Mouse (Mus musculus) adrenal gland (tissue): ENCODE measurements around the gene Tiparp.

ENCODE experiments used
- intact Hi-C: fragments of 180-260 bp; cut with DNase I; formaldehyde crosslinking; loops from one replicate; pipeline ENCODE4 v1.15.1; 2025
- long read RNA-seq, 2 experiments: library from polyadenylated mRNA; unstranded; transcript quantifications; one replicate each; pipeline ENCODE4 v2.0.0; 2020; ENCODE audit warnings: borderline replicate concordance in 1 of 2; ENCODE audit not compliant: insufficient replicate concordance in 1 of 2

The Tiparp gene
- long read RNA-seq, experiment 1, full-length matches to known transcripts: 6 of 16 reads
- long read RNA-seq, experiment 1, partial matches to known transcripts: 10 of 16 reads
- long read RNA-seq, experiment 1, other reads (novel, unspliced or antisense): 0 of 16 reads
- long read RNA-seq, experiment 2, full-length matches to known transcripts: 15 of 35 reads
- long read RNA-seq, experiment 2, partial matches to known transcripts: 20 of 35 reads
- long read RNA-seq, experiment 2, other reads (novel, unspliced or antisense): 0 of 35 reads

DNA sequence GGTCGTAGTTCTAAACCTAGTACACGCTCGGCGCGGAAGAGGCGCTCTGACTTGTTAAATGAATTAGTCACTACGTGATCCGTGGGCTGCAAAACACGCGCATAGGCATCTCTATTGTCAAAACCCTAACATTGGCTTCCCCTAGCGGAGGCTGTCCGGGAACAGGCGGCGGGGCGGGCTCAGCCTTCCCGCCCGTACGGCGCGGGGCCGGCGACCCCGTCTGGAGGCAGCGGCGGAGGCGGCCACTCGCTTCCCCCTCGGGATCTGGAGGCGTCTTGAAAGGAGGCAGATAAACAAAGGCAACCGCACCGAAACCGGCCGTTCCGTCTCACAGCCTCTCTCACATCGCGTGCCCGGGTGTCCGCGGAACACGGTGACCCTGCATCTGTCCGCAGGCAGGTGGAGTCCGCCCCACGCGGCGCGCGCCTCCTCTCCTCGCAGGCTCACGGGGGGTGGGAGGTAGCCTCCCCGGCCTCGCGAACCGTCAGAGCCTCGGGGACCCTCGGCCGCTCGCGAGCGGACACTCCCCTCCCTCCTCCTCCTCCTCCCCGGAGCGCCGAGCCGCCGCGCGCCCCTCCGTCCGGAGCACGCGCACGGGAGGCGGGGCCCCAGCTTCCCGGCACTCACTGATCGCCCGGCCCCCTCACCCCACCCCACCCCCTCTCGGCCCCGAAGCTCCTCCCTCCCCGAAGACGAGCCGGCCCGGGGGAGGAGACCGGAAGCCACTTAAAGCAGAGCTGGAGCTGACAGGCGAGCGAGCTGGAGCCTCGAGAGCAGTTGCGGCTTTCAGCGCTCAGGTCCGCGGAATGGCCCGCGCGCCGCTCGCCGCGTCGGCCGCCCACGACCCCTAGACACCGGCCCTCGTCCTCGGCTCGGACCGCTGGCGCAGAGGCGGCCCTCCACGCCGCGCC is at the start of gene Tiparp:
Gene Tiparp (plus strand): TSS at position 720 of the 911 bp plus-strand sequence.
- intact Hi-C loops: loop anchor here (2.0 to 5.0 kb wide), 4 partner anchors 131 to 399 kb away; partner anchors contain the start of gene Ssr3

DNA sequence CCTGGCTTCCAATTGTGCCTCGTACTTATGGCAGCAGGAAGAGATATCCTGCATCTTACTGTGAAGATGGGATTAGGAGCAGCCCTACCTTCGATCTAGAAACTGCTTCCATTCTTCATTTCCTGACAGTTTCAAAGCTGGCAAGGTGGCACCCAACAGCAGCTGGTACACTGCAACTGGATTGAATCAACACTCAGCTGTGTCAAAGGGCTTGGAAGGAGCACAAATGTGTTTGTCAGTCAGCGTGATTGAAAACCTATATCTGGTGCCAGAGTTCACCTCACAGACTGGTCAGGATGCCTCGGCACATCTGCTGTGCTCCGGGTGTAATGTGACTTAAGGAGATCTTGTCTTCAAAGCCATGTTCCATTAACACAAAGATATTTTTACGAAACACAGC is 47.5 kb upstream of the Tiparp start:
- intact Hi-C loops: no loop called here

DNA sequence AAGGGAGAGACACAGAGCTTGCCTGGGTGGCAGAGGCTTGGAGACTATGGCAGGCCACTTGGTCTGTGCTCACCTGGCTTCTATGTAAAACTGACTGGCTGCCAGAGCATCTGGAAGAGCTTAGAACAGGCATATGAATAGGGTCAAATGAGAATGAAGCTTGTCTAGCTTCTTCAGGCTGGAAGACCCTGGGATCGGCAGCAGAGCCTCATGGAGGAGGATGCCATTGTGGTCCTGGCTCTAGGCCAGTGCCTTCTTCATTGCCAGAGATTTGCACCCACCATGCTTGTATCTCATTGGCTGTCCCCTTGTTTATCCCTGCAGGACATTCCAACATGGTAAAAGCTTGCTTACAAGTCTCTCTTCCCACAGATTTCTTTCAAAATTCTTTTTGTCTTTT is 45.9 kb upstream of the Tiparp start:
- intact Hi-C loops: no loop called here

DNA sequence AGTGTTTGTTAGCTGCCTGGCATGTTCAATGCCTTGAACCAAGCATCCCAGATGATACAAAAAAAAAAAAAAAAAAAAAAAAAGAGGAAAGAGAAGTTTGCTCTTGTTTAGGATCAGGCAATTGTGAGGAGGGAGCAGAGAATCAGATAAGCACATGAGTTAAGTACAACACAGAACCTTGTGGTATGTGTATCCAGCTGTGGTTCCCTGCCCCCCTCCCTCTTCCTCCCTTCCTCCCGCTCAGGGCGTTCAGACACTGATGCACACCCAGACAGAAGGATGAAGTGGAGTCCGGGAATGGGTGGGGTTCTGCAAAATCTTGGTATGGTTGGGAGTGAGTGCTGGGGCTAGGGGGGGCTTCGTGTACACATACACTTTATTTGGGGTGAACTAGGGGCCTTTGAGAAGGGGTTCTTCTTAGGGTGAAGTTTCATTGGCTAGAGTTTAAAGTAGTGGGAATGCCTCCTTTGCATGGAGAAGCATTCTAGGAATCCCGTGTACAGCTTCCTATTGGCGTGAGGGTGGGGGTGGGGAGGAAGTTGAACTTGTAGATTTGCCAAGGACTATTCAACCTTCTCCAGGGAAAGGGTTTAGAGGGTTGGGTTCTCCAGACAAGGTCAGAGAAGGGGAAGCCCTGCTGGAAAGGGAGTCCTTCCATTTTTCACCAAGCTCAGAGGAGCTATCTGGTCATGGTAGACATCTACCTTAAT is 45.4 kb upstream of the Tiparp start:
- intact Hi-C loops: no loop called here

DNA sequence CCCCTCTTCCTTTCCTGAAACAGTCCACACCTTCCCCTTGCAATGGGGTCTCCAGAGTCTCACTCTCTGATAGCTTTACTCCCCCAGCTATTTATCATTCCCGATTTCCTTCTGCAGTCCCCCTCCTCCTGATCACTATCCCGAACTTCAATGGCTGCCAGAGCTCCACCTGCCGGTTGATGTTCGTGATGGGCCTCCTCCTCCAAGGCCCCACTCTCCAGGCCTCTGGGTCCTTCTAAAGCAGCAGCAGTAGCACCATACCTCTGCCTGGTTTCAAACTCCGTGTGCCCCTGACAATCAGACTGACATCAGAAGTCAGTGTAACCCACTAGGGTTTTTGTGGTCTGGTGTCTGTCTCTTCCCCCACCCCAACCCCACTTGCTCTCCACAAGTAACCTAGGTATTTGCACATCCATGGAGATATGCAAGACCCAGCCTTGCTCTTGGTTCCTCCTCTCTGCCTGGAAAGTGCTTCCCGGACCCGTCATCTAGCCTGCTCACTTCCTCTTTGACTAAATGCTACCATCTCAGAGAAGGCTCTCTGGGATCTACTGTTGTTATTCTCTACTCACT is 44.0 kb upstream of the Tiparp start:
- intact Hi-C loops: no loop called here

DNA sequence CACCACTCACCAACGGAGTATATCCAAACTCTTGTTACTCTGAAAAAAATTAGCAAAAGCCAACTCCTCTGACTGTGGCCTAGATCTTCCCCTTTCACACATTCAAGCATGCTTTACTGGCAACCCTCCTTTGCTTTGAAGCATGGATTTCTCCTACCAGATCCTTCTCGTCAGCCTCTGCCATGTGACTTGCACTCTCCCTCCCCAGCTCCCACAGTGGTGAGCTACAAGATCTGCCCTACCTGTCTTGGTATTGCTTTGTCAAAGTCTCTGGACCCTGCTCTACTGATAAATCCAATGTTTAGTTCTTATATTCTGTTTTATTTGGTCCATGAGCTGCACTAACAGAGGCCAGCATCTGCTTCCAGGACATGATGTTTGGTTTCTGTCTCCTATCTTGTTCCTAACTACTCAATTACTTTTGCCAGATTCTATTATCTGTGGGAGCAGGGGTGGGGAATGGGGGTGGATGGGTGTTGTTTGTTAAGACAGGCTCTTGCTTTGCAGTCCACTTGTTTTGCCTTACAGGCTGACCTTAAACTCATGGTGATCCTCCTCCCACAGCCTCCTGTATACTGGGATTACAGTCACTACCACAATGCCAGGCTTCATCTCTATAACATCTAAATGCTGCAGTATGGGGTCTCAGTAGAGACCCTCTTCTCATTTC is 40.7 kb upstream of the Tiparp start:
- intact Hi-C loops: no loop called here

DNA sequence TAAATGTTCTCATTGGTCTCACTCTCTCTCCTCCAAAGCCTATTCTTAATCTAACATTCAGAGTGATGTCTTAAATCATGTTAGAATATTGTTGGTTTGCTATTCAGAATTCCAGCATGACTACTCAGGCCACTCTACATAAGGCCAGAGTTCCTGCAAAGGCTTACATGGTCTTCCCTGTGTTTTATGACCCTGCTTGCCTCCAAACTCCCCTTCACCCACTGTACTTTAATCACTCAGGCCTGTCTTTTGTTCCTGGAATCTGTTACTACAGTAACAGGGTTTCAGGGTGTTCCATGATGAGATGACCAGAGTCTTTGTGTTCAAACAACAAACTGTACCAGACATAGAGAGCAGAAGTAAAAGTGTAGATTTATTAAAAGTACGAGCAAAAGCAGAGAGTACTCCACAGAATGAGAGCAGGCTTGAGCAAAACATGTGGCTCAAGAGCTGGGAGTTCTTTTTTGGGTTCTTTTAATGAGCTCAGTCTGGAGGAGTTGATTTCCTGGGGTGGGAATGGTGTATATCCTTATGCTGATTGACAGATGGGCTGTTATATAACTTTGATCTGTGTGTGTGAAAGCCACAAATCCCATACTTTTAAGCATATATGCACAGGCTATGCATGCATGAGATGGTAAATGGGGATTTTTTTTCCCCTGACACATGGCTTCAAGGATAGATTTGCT is 39.5 kb upstream of the Tiparp start:
- intact Hi-C loops: no loop called here

DNA sequence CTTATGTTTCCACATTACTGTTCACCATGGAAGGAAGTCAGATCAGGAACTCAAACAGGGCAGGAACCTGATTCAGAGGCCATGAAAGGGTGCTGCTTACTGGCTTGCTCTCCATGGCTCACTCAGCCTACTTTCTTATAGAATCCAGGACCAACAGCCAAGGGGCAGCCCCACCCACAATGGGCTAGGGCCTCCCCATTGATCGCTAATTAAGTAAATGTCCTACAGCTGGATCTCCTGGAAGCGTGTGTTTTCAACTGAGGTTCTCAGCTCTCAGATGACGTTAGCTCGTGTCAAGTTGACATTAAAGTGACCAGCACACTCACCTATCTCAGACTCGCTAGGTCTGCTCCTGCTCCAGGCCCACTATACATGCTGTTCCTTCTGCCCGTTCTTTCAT is 38.6 kb upstream of the Tiparp start:
- intact Hi-C loops: no loop called here

DNA sequence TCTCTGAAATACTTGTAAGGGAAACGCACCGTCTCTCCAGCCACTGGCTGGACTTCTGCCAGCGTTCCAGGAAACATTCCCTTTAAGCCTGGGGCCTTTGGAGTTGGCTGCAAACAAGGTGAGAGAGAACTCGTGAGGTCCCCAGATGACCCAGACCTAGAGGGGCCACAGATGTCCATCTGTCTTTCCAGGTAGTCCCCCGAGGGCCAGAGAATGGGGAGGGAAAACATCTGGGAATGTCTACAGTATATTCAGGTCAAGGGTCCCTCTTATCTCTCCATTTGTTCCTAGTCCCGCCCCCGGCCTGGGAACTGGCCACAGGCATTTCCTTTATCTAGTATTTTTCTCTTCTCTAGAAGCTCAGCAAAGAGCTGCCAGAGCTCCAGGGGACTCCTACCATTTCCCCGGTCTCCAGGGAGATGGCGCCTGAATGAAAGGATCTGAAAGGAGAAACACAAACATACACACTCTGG is 33.9 kb upstream of the Tiparp start:
- intact Hi-C loops: no loop called here

DNA sequence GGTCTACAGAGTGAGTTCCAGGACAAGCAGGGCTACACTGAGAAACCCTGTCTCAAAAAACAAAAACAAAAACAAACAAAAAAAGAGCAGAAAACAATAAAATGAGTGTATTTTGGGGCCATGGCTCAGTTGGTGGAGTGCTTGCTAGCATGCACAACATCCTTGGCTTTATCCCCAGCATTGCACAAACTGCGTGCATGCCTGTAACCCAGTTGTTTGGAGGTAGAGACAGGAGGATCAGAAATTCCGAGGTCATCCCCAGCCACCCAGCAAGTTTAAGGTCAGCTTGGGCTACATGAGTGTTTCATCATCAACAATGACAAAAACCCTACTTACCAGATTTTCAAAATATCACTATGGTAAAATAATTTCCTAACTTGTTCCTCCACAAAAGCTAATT is 20.4 kb upstream of the Tiparp start:
- intact Hi-C loops: no loop called here

DNA sequence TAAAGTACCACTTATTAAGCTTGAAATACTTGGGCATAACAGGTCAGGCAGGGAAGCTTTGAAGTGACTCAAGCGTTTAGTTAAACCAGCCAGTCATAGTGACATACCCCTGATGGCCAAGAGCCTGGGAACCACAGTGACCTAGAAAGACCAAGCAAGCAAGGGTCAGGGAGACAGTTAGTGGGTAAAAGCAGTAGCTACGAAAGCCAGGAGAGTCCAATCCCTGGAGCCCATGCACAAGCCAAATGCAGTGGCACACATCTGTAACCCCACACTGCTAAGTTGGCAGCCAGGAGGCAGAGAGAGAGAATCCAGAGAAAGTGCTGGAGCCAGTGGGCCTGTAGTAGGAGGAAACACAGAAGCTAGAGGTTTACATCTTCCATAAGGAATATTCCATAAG is 17.6 kb upstream of the Tiparp start:
- intact Hi-C loops: no loop called here

DNA sequence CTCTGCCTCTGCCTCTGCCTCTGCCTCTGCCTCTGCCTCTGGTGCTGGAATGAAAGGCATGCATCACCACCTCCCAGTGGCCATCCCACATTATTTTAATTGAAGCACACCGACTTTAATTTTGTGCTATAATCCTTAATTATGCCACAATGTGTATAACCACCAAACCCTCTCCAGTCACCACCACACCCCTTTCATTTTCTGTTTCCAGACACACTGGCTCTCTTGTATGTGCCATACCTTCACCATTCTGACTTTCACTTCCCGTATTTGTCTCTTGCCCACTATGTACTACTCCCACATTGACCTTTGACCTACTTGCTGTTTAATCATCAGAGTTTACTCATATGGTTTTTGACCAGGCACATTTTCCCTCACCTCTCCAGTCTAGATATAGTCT is 12.5 kb upstream of the Tiparp start:
- intact Hi-C loops: no loop called here

DNA sequence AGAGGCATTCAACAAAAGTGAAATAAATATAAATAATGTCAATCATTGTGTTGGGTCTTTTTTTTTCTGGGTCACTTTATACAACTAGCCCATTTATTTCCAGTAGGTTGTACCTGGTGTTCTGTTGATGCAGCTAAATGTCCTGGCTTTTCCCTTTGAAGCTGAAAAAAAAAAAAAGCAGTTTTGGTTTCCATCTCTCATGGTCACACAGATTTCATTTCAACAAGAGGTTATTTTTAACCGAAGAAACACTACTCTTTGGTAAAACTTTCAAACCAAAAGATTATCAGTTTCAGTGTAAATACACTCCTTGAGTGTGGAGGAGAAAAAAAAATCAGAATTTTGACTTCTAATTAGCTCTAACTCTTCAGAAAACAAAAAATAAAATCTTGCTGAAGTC is 11.7 kb upstream of the Tiparp start:
- intact Hi-C loops: no loop called here

DNA sequence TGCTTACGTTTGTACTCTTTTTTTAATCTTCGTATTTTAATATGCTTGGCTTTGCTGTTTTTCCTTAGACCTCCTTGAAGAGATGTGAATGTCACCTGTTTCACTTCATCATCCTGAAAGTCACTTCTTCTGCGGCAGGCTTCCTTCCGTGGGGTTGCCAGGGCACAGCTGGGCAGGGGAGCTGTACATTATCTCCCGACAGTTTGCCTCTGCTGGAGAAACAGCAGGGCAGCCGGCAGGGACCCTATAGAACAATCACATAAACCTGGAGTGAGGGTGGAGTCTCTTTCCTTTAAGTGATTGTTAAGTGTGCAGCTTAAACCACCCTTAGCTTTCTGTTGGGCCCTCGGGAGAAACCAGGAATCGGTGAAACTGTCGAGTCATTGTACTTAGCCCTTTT is 11.1 kb upstream of the Tiparp start:
- intact Hi-C loops: no loop called here

DNA sequence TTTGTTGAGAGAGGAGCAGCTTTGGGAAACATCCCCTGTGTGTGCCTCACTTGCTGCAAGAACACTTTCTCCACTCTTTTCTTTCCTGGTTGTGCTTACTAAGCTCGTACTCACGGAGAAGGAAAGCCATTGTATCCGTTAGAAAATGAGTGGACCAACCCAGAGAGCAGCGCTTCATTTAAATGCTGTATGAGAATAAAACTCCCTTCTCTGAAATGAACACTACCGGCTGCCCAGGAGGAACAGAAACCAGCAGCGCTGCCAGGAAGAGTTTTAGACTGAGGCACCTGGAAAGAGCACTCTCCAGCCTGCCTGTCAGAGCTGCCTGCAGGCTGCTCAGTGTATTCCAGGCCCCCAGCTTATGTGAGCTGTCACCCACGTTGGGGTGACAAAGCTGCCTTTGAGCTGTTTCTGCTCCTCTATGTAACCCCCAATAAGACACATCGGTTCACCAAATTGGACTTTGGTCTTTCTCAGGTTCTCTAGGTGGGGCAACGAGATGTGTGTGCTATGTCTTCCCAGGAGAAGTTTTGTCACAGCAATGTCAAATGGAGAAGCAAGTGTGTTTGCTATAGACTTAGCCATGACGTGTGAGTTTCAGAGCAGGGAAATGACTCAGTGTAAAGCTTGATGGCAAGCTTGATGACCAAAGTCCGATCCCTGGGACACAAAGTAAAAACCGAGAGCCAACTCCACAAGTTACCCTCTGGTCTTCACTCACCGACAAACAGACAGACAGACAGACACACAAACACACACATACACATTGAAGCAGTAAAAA is 10.3 kb upstream of the Tiparp start:
- intact Hi-C loops: no loop called here

DNA sequence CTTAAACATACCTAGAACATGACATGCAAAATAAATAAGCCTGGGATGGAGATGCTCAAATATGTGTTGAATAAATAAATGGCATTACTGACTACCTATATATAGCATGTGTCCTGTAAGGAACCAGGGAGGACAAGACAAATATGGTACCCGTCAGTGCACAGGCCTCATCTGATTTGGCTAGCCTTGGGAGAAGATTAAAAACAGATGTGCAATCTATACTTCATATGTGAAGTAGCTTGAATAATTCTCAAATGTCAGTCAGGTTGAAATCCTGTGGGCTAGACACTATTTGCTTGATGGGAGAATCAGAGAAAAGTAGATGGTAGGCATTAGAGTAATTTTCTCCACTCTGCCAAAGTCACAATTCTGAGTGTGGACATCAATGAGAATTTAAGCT is 6.8 kb upstream of the Tiparp start:
- intact Hi-C loops: no loop called here

DNA sequence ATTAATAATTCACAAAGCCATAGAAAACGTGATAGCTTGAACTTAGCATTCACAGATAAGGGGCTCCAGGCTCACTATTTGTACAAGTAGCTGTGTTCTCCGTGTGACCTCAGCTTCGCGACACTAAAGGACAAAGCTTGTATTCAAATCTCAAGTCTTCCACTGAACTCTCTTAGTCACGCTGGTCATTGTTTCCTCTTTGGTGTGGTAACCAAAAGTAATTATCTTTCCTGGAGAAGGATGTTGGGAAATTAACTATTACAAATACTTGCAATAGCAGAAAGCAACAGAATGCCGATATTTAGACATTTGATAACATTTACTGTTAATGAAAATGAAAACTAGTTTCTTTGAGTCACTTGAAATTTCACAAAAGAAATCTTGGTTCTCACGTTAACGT is 4.8 kb upstream of the Tiparp start:
- intact Hi-C loops: no loop called here

DNA sequence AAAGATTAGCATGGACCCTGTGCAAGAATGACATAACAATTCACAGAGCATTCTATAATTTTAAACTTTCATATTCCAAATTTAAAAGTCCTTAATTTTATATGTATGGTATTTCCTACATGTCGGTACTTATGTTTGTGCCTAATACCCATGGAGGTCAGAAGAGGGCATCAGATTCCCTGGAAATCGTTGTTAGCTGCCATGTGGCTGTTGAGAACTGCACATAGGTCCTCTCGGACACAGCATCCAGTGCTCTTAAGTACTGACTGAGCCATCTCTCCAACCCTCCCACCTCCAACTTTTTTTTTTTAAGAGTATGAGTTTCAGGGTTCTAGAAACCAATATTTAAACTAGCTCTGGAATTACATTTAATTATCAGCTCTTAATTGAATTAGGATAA is 2.5 kb upstream of the Tiparp start:
- intact Hi-C loops: loop anchor here (5.0 kb wide), 3 partner anchors 133 to 402 kb away; partner anchors contain the start of gene Ssr3

DNA sequence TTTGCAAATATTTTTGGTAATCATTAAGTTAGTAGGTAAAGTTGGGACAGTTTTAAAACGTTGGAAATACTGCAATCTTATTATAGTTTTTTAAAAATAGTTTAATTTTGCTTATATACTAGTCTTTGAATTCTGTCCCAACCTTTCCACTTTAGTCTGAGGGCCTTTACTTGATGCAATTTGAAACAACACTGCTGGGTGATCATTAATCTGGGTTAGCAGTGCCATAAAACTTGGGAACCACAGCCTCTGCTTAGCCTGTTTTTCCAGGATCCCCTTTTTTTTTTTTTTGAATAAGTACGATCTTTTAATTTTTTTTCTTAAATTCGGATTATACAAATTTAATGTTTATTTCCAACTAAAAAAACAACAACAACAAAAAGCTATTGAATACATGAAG is 1.0 kb upstream of the Tiparp start:
- intact Hi-C loops: loop anchor here (5.0 kb wide), 3 partner anchors 135 to 400 kb away; partner anchors contain the start of gene Ssr3
